Mouse (Mus musculus): ENCODE measurements around the gene Tmem150c.

Gene Tmem150c

DNA sequence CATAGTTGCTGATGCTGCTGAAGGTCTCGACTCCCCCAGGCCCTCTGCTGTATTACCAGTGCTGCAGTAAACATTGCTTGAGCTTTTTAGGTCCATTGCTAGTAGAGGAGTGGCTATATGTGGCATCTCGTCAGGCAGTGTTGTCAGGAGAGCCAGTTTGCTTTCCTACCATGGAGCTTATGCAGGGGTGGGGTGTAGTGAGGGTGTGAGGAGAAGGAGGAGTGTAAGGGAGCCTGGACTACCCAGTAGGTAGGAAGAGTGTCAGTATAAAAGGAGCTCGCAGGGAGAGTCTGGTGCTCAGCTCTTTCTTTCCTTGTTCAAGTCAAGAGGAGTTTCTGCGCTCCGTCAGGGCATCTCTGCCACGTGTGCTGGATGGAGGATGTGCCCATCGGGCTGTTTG lies 106.9 kb downstream of the Tmem150c start:
- DNase-seq (ENCODE audit: low read depth, low spot score): no peak

DNA sequence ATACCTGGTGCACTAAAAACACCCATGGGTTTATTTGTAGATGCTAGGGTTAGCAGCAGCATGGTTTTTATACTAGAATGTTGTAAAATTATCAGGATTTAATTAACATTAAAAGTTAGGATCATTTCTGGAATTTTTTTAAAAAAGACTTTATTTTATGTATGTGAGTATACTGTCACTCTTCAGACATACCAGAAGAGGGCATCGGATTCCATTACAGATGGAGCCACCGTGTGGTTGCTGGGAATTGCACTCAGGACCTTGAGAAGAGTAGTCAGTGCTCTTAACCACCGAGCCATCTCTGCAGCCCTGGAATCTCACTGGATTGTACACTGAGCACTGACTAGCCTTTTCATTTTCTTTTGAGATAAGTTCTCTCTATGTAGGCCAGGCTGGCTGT lies 109.7 kb downstream of the Tmem150c start:
- no peak for DNase-seq (ENCODE audit: low read depth, low spot score)

GRCm38 (mm10) chr5:100047871-100048270 lies 111.7 kb downstream of the Tmem150c start:
- DNase-seq (ENCODE audit: low read depth, low spot score): no peak

GRCm38 (mm10) chr5:100047143-100047640 lies 112.4 kb downstream of the Tmem150c start:
- no peak for DNase-seq (ENCODE audit: low read depth, low spot score)

DNA sequence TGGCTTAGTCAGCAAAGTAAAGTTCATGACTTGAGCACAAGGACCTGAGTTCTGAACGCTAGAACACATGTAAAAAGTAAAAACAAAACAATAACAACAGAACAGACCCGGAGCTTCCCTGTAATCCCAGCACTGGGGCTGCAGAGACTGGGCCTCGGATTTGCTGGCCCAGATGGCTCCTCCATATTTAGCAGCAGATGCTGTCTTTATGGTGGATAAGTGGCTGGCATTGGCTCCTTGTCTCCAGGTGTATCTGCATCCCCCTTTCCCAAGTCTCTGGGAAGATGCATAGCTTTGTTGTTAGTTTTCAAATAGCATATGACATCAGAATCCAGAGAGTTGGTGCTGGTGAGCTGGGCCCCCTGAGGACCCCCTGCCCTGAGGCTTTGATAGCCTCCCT lies 113.5 kb downstream of the Tmem150c start:
- DNase-seq (ENCODE audit: low read depth, low spot score): no peak

DNA sequence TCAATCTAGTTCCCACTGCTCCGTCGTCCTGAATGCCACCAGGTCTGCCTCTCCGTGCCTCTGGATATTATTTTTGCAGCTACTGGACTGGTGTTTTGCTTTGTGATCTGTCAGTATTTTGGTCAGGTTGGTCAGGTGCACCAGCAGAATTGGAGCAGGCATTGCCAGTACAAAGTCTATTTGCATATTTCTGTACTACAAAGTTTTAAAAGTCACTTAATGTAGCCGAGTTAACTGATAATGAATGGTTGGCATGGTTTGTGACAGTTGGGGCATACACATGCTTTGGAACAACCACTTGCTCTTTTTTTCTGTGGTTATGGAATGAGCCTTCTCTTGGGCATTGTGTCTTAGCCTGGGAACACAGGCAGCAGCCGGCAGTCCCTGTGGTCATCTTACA lies 115.0 kb downstream of the Tmem150c start:
- DNase-seq (ENCODE audit: low read depth, low spot score): no peak

- no peak for DNase-seq (ENCODE audit: low read depth, low spot score)
Measured at GRCm38 (mm10) chr5:100044030-100044429, 115.6 kb downstream of the Tmem150c start.

- DNase-seq (ENCODE audit: low read depth, low spot score): no peak
Measured at GRCm38 (mm10) chr5:100043361-100043760, 116.2 kb downstream of the Tmem150c start.

GRCm38 (mm10) chr5:100042467-100042866 lies 117.1 kb downstream of the Tmem150c start:
- DNase-seq (ENCODE audit: low read depth, low spot score): no peak

DNA sequence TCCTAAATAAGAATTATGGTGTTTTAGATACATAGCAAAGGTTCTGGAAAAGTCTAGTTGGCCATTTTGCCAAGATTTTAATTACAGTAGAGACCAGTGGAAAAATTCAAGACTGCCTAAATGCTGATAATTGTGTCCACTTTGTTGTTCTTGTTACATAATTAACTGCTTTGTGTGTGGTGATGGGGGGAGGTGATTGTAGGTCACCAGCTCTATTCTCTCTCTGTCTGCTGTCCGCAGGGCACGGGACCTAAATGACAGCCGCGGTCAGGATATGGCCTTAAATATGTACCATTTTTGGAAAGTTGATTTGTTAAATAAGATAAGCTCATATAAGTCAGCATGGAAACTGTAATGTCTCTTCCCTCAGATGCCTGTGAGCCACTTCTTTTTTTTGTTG lies 118.3 kb downstream of the Tmem150c start:
- DNase-seq (ENCODE audit: low read depth, low spot score): no peak

GRCm38 (mm10) chr5:100040281-100040784 lies 119.3 kb downstream of the Tmem150c start:
- no peak for DNase-seq (ENCODE audit: low read depth, low spot score)

DNA sequence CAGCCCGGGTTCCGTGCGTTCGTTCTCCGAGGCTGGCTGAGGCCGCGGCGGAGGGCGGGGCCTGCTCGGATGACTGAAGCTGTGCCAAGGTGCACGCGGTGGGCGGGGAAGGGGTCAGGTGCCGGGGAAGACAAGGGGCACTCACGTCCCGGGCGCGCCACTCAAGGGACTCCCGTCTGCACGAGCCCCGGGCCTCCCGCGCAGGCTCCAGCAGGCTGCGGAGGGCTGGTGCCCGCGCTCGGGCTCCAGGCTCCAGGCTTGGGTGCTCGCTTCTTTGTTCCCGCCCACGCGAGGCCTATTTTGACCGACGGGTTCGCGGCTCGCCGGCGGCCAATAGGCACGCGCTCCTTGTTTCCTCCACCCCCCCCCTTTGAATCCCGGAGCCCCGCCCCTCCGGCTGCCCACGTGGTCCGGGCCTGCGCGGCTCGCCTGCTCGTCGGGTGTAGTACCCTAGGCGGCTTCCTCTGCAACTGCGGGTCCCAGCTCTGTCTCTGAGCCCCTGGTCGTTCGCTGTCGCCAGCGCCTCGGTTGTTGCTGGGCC lies 119.9 kb downstream of the Tmem150c start, which contains the start of the genes Hnrnpdl and Enoph1:
TSS of gene Hnrnpdl (minus strand) at position 63 of the 541 bp plus-strand sequence.
TSS of gene Enoph1 (plus strand) at position 384 of the 541 bp plus-strand sequence.
- peak; percentile 91 for DNase-seq (ENCODE audit: low read depth, low spot score)

DNA sequence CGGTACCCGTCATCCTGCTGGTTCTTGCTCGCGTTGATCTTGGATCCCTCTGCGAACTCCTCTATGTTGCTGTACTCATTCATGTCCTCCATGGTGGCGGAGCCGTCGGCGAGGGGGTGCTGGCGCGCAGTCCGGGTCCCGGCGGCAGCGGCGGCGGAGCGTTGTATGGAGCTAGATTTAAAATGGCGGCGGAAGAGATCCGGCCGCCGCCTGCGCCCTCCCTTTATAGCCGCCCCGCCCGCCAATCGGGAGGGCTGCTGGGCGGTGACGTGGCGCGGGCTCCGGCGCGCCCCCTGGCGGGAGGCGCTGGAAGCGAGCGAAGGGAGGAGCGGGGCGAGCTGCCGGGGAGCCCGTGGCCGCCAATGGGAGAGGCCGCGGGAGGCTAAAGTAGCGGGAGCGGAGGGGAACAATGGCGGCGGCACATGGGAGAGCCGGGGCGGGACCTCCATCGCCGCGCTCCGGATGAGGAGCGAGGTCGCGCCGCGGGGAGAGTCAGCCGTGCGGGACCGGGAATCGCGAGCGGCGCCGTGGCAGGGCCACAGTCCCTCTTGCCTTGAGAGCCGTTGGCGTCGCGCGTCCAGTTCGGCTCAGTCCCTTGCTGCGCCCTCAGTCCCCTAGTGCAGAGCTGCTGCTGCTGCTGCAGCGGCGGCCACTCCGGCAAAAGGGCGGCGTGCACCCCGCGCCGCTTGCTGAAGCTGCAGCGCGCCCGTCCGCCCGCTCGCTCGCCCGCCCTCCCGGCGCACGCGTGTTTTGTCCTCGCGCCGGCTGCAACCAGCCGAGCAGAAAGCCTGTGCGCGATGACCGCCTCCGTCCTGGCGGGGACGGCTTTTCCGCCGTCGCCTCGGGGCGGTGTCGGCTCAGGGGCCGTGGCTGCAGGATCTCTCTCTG lies 120.7 kb downstream of the Tmem150c start:
- DNase-seq (ENCODE audit: low read depth, low spot score): peak; percentile 95

DNA sequence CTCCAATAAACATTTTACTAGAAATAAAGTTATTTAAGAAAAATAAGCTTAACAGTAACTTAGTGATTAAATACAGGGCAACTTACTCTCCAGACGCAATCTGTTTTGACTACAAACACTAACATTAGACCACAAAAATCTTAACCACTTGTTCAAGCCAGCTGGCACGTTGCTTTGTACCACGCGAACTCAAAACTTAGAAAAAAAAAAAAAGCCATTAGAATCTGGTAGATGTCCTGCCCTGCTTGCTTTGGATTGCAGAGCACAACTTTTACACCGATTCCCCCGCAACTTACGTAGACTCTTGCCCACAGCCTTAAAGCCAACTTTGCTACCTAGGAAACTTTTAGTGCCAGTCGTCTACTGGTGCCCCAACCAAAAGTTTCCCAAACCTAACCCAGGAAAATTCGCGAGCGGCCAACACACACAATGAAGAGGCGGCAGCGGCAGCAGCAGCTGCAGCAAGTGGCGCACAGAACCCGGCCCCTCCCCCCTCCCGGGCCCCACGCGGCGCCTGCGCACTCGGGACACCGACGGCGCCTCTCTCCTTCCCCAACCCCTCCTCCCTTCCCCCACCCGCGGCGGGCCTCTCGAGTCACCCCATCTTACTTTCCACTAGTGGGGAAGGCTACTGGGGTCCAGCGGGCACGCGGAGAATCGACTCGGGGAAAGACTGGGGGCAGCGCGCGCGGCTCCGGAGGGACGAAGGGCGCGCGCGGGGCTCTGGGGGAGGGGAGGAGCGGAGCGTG lies 121.5 kb downstream of the Tmem150c start:
- peak; percentile 83 for DNase-seq (ENCODE audit: low read depth, low spot score)

- DNase-seq (ENCODE audit: low read depth, low spot score): no peak
Measured at GRCm38 (mm10) chr5:100036681-100037080, 122.9 kb downstream of the Tmem150c start.

DNA sequence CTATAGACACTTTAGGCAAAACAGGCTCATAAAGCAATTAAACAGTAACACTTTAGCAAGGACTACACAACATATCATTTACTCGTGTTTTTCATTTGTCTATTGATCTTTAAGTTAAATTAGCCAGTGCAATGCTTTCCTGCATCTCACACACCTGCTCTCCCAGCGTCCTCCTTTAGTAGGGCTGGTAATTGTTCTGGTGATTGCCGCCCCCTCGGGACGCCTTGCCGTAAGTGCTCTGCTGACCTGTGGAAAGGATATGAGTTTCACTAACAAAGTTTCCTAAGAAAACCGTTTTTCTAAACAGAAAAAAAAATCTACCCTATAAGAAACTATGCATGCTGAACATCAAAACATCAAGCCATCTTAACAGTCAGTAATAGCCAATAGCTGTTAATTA lies 123.7 kb downstream of the Tmem150c start:
- no peak for DNase-seq (ENCODE audit: low read depth, low spot score)

DNA sequence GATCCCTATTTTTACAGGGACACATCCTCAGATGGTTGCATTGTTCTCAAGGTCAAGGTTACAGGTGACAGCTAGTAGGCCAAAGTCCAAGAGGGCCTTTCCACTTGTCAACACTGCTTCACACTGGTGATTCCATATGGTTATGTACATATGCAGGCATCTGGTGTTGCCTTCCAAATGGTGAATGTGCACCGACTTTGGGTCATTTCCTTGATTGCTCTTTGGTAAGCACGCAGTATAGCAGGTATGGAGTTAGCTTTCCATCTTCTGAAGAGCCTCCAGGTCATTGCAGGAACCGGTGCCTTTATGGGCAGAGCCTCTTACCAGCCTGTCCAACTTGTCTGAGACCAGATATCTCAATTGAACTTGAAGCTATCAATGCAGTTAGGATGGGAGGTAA lies 127.0 kb downstream of the Tmem150c start:
- DNase-seq (ENCODE audit: low read depth, low spot score): no peak

DNA sequence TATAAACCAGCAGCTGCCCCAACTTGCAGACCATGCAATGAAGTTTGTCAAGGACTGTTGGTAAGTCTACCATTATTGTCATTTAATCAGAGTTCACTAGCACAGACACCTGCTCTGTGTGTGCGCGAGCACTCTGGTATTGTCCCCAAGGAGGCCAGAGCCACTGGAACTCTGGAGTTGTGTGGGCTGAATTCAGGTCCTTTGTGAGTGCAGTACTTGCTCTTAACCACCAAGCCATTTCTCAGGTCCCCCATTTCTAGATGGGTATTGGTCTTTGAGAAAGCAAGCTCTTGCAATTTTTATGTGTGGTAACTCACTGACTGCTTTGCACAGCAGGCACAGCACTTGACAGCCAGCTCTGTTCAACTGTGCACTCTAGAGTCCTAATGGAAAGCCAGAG lies 127.5 kb downstream of the Tmem150c start:
- no peak for DNase-seq (ENCODE audit: low read depth, low spot score)

DNA sequence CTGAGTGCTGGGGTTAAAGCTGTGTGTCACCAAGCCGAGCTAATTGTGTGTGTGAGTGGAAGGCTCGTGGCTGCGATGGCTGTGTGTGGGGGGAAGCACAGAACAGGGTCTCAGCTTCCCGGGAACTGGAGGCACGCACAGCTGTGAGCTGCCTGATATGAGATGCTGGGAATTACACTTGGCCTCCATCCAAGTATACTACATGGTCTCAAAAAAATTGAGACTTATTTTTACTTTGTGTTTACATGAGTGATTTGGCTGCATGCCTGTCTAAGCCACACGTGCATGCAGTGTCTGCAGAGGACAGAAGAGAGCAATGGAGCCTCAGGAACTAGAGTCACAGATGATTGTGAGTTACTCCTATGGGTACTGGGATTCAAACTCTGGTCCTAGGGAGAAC lies 129.5 kb downstream of the Tmem150c start:
- no peak for DNase-seq (ENCODE audit: low read depth, low spot score)

Data from retina, postnatal 7 days (tissue).